Mouse (Mus musculus) small intestine, adult 2 months (tissue): ENCODE measurements around the gene Spg7.

ENCODE experiments used
- CTCF ChIP-seq: fragments of 200-500 bp; IDR thresholded peaks from 2 replicates; pipeline ENCODE4 v1.5.1; 2012; ENCODE audit warnings: low read depth, mild to moderate bottlenecking, control low read depth, inconsistent platforms, low read length, moderate library complexity, mixed read lengths; ENCODE audit not compliant: insufficient replicate concordance, insufficient read length; ENCODE audit errors: extremely low read depth
- POLR2A ChIP-seq: fragments of 200-500 bp; IDR thresholded peaks from 2 replicates; pipeline ENCODE4 v1.6.1; 2012; ENCODE audit warnings: low read depth, mild to moderate bottlenecking, control low read depth, inconsistent platforms, low read length, moderate library complexity

GRCm38 (mm10) chr8:123114644-123115043 lies 51.9 kb downstream of the Spg7 start:
- TF ChIP-seq CTCF = no peak
- no peak for TF ChIP-seq POLR2A
